Mouse (Mus musculus) cerebellum, adult 2 months (tissue): ENCODE measurements at regions not wholly inside any gene's neighbourhood (a gene's known extent, or its start where the extent isn't known, plus 50 kb on each side); places are given as distances from the start of the nearest gene placed in this dataset.

Source experiments
- CTCF ChIP-seq: fragments of 200-500 bp; IDR thresholded peaks from 2 replicates; pipeline ENCODE4 v1.5.1; 2011; ENCODE audit warnings: low read depth, mild to moderate bottlenecking, control low read depth, low read length, moderate library complexity, borderline replicate concordance; ENCODE audit not compliant: insufficient read depth
- POLR2A ChIP-seq: fragments of 200-500 bp; IDR thresholded peaks from 2 replicates; pipeline ENCODE4 v1.6.1; 2011; ENCODE audit warnings: low read length, control low read depth, borderline replicate concordance; ENCODE audit not compliant: insufficient read depth

DNA sequence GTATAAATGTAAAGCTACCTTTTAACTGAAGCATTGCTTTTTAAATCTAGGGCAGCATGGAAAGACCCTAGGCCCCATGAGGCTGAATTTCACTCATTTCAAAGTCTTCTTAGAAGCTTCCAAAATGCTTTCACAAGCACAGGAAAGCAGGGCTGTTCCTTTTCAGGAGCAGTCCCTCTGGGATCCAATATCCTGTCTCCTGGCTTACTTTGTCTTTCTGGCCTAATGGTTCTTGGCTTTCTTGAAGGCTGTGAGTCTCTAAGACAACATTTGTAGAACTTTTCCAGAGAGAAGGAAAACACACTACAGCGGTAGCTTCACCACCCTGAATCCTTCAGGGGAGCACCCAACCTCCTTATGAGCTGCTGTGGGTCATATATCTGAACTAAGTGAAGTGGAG lies 157.2 kb upstream of the Klf4 start:
- TF ChIP-seq CTCF (no peak), POLR2A (no peak)
